Mouse (Mus musculus) C2C12 (cell line): ENCODE data around the gene Phf21a. TPM values are rescaled to one million over a fixed set of nuclear protein-coding genes. Genes with fewer than 3 reads are reported as not detected.

ENCODE experiments used
- H3K27me3 ChIP-seq: one replicate; pipeline ENCODE4 v1.6.1; 2011; ENCODE audit not compliant: control insufficient read depth, insufficient read depth, insufficient read length
- H3K36me3 ChIP-seq: one replicate; pipeline ENCODE4 v1.6.1; 2011; ENCODE audit not compliant: control insufficient read depth, insufficient read depth
- H3K4me3 ChIP-seq: one replicate; pipeline ENCODE4 v1.5.1; 2011; ENCODE audit warnings: mild to moderate bottlenecking, control low read depth; ENCODE audit not compliant: poor library complexity, insufficient read depth, severe bottlenecking
- H3K79me2 ChIP-seq: one replicate; pipeline ENCODE4 v1.6.1; 2011; ENCODE audit not compliant: control insufficient read depth, insufficient read depth
- H3K79me3 ChIP-seq: one replicate; pipeline ENCODE4 v1.6.1; 2011; ENCODE audit warnings: low read depth, control low read depth
- H3ac ChIP-seq: one replicate; pipeline ENCODE3; 2011; ENCODE audit warnings: low read depth; ENCODE audit not compliant: control insufficient read depth, insufficient read length
- CEBPB ChIP-seq: IDR thresholded peaks from one replicate; pipeline ENCODE4 v1.6.1; 2011; ENCODE audit warnings: low read depth, mild to moderate bottlenecking, control low read depth, moderate library complexity
- CTCF ChIP-seq: IDR thresholded peaks from one replicate; pipeline ENCODE4 v1.5.1; 2011; ENCODE audit not compliant: control insufficient read depth, insufficient read depth, insufficient read length
- FOSL1 ChIP-seq: IDR thresholded peaks from one replicate; pipeline ENCODE4 v1.8.0; 2011; ENCODE audit warnings: mild to moderate bottlenecking, low read length; ENCODE audit not compliant: poor library complexity, insufficient read depth, severe bottlenecking
- MAX ChIP-seq: IDR thresholded peaks from one replicate; pipeline ENCODE4 v1.6.1; 2011; ENCODE audit warnings: mild to moderate bottlenecking, control low read depth
- MYOD1 ChIP-seq: IDR thresholded peaks from one replicate; pipeline ENCODE4 v1.6.1; 2011; ENCODE audit warnings: low read depth; ENCODE audit not compliant: control insufficient read depth, insufficient read length
- MYOG ChIP-seq: IDR thresholded peaks from one replicate; pipeline ENCODE4 v1.6.1; 2011; ENCODE audit not compliant: control insufficient read depth, insufficient read length; ENCODE audit errors: extremely low read depth
- USF1 ChIP-seq: IDR thresholded peaks from one replicate; pipeline ENCODE4 v1.6.1; 2011; ENCODE audit warnings: low read depth, mild to moderate bottlenecking, control low read depth, moderate library complexity
- polyA plus RNA-seq: library from polyadenylated mRNA; unstranded; fragments of >200 nt; fragmentation: generic; extraction: Trizol; gene quantifications from one replicate; pipeline ENCODE4 v1.2.1, GENCODE M21; 2012; ENCODE audit warnings: missing spikeins

The Phf21a gene
- polyA plus RNA-seq, 1 experiment, result 8.5 TPM

DNA sequence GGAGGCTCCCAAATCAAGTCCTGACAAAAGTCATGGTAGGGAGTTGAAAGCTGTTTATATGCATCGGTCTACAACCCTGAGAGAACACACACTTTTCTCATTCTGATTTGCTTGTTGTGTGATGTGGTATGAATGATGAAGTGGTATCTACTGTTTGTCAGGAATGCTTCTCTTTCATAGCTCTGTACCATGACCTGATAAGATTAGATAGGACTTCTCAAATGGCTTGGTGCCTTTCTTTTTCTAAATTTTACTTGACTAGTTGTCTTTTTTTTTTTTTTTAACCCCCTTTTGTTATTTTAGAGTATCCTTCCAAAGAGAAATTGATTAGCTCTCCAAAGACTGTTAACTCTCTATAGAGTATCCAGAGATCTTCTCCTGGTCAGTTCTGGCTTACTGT, 153.2 kb downstream of the Phf21a start:
- peaks cover 4% of the 10 kb centered on the region for H3K36me3 ChIP-seq
- H3K4me3 ChIP-seq, result no peak overlapping the region
- H3K79me3 ChIP-seq, result no peaks in the 10 kb centered on the region
- no peak overlapping the region for H3ac ChIP-seq
- no peaks in the 10 kb centered on the region for H3K79me2 ChIP-seq
- no peak for TF ChIP-seq MYOD1
- no peak for TF ChIP-seq CTCF
- TF ChIP-seq CEBPB, result no peak
- no peak for TF ChIP-seq MYOG
- TF ChIP-seq FOSL1, result no peak
- no peak for TF ChIP-seq USF1
- TF ChIP-seq MAX, result no peak
- no peaks in the 10 kb centered on the region for H3K27me3 ChIP-seq

DNA sequence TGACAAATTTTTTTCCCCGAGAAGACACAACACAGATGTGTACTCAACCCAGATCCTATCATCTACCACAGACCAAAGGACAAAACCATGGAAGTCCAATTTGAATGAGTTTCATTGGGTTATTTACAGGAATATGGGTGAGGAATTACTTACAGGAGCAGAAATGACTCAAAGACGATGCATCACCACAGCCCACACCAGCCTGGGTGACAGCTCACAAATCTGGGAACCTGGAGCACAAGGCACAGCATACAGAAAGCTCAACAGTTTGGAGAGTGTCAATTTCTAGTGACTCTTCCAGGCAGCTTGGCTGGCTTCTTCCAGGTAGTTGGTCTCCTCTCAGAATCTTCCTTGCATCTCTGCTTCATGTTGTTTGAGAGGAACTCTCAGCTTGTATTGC, 154.8 kb downstream of the Phf21a start:
- H3K36me3 ChIP-seq, result peaks cover 4% of the 10 kb centered on the region
- no peaks in the 10 kb centered on the region for H3K27me3 ChIP-seq
- no peaks in the 10 kb centered on the region for H3K79me2 ChIP-seq
- H3K4me3 ChIP-seq, result no peak overlapping the region
- H3ac ChIP-seq, result no peak overlapping the region
- TF ChIP-seq MYOG, result no peak
- H3K79me3 ChIP-seq, result no peaks in the 10 kb centered on the region

DNA sequence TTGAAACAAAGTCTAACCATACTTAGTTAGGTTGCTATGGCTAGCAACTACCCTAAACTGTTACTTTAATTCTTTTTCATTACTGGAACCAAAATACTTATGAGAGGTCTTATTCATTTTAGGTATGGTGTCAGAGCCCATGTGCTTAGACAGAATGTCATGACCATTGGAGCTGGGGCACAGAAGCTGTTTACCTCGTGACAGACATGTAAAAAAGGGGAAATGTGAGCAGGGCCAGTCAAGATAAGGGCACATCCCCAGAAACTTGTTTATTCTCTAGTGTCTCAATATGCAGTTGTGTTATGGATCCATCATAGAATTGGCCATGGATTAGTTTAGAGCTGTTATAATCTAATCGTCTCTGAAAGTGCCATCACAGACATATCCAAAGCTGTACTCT, 157.6 kb downstream of the Phf21a start:
- Histone ChIP-seq H3K79me3 (no peaks in the 10 kb centered on the region), H3ac (no peak overlapping the region), H3K79me2 (no peaks in the 10 kb centered on the region), H3K4me3 (no peak overlapping the region), H3K36me3 (no peaks in the 10 kb centered on the region), H3K27me3 (no peaks in the 10 kb centered on the region)
- TF ChIP-seq MYOD1, result no peak
- no peak for TF ChIP-seq USF1

DNA sequence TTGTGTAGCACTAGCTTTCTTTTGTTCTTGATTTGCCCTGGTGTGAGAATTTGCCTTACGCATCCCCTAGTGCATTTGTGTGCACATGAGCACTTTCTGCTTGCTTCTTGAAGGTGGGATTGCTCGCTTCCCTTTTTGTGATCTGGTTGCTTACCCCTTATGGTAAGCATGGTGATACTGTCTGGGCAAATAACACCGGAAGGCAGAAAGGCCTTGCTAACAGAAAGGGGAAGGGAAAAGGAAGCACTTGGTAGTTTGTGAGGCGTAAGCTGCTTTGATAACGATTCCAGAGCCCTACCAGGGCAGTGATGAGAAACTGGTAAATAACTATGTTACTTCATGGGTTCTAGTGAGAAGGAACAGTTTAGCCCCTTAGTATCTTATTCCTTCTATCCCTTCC, 160.9 kb downstream of the Phf21a start:
- H3ac ChIP-seq, result no peak overlapping the region
- H3K4me3 ChIP-seq, result no peak overlapping the region
- H3K79me2 ChIP-seq, result no peaks in the 10 kb centered on the region
- no peaks in the 10 kb centered on the region for H3K79me3 ChIP-seq
- H3K27me3 ChIP-seq, result no peaks in the 10 kb centered on the region
- no peak for TF ChIP-seq MYOD1
- TF ChIP-seq MAX, result no peak
- no peak for TF ChIP-seq USF1
- no peak for TF ChIP-seq FOSL1
- TF ChIP-seq CEBPB, result no peak
- TF ChIP-seq CTCF, result no peak
- TF ChIP-seq MYOG, result no peak
- H3K36me3 ChIP-seq, result peaks cover 5% of the 10 kb centered on the region

DNA sequence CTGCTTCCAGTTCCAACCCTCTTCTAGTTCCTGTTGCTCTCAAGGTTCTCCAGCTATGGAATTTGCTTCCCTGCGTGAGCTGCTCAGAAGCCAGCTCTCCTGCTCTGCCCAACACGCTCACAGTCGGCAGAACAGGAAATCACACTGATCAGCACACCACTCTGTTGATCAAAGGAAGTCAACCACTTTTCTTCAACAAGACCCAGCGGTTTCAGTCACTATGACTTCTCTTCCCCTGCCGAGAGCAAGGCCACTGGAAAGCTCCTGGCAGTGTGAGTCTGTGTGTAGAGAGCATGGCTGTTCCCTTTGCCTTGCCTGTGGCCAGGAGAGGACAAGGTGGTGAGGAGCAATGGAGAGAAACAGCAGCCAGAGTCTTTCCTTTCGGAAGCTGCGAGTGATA, 163.2 kb downstream of the Phf21a start:
- H3K79me3 ChIP-seq, result no peaks in the 10 kb centered on the region
- H3K36me3 ChIP-seq, result peaks cover 5% of the 10 kb centered on the region
- H3ac ChIP-seq, result no peak overlapping the region
- TF ChIP-seq USF1 (no peak), CTCF (no peak), FOSL1 (no peak), MAX (no peak)
- no peaks in the 10 kb centered on the region for H3K27me3 ChIP-seq
- no peaks in the 10 kb centered on the region for H3K79me2 ChIP-seq
- H3K4me3 ChIP-seq, result no peak overlapping the region

DNA sequence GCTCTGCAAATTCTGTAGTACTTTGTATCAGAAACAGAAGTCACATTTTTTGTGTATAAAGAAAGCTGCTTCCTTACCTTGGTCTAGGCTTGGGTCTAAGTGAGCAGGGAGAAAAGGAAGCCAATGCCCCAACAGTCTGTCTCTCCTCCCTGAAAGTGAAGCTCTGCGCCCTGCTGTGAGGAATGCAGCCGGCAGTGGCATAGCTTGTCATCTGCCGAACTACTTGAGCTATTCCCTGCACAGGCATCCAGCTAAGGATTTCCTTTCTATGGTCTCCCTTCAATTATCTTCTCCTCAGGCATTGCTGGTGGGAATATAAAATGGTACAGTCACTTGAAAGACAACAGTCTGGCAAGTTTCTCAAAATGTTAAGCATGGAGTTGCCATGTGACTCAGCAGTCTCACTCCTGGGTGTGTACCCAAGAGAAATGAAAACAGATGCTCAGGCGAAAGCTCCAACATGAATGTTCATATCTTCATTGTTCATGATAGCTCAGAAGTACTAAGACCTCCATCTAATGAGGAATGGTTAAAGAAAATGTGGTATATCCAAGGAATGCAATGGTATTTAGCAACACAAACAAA, 164.5 kb downstream of the Phf21a start:
- Histone ChIP-seq H3K27me3 (no peaks in the 10 kb centered on the region), H3K79me3 (no peaks in the 10 kb centered on the region), H3K79me2 (no peaks in the 10 kb centered on the region), H3K4me3 (no peak overlapping the region), H3K36me3 (peaks cover 5% of the 10 kb centered on the region), H3ac (no peak overlapping the region)
- TF ChIP-seq FOSL1 (no peak), MYOD1 (no peak), MYOG (no peak), MAX (no peak), CTCF (no peak), CEBPB (no peak), USF1 (no peak)
